Mouse (Mus musculus) midbrain, embryonic 15.5 days (tissue): Measurements from ENCODE around the gene Ntpcr. TPM values are rescaled to one million over a fixed set of nuclear protein-coding genes. Genes with fewer than 3 reads are reported as not detected.
A peak's percentile ranks its signal among the peaks of the same experiment; 100 is the strongest.

ENCODE experiments used
- ATAC-seq: fragments of 200-750 bp; cut with Nextera tagmentation; replicated peaks from 2 replicates; pipeline ENCODE4 v1.8.0; 2017; ENCODE audit warnings: moderate TSS enrichment
- H3K27ac ChIP-seq: fragments of 300-500 bp; sonication (generic); 2 replicates; pipeline ENCODE4 v1.5.1; 2015; ENCODE audit warnings: mild to moderate bottlenecking, inconsistent platforms
- H3K27me3 ChIP-seq: fragments of 300-500 bp; sonication (generic); replicated peaks from 2 replicates; pipeline ENCODE4 v1.6.1; 2015; ENCODE audit warnings: inconsistent platforms
- H3K36me3 ChIP-seq: fragments of 300-500 bp; sonication (generic); replicated peaks from 2 replicates; pipeline ENCODE4 v1.6.1; 2015; ENCODE audit warnings: inconsistent platforms
- H3K4me1 ChIP-seq: fragments of 300-500 bp; sonication (generic); 2 replicates; pipeline ENCODE4 v1.6.1; 2015; ENCODE audit warnings: inconsistent platforms
- H3K4me2 ChIP-seq: fragments of 300-500 bp; sonication (generic); 2 replicates; pipeline ENCODE4 v1.6.1; 2015; ENCODE audit warnings: inconsistent platforms, mild to moderate bottlenecking, moderate library complexity
- H3K4me3 ChIP-seq: fragments of 300-500 bp; sonication (generic); 2 replicates; pipeline ENCODE4 v1.5.1; 2015; ENCODE audit warnings: mild to moderate bottlenecking, inconsistent platforms
- H3K9ac ChIP-seq: fragments of 300-500 bp; sonication (generic); 2 replicates; pipeline ENCODE4 v1.6.1; 2015; ENCODE audit warnings: mild to moderate bottlenecking, inconsistent platforms
- H3K9me3 ChIP-seq: fragments of 300-500 bp; sonication (generic); 2 replicates; pipeline ENCODE4 v1.6.1; 2016; ENCODE audit warnings: inconsistent platforms
- WGBS: fragments of 180-500 bp; shearing (Covaris S2); methylation state at CpG from one replicate; pipeline ENCODE4 v1.1.7; 2015; ENCODE audit warnings: mixed read lengths; 5-methylcytosine and 5-hydroxymethylcytosine counted together
- polyA plus RNA-seq: library from polyadenylated mRNA; unstranded; fragments of >200 nt; fragmentation: Nextera tagmentation; extraction: Ambion mirVana; gene quantifications from 2 replicates; pipeline ENCODE4 v1.2.1, GENCODE M21; 2015

The Ntpcr gene
- polyA plus RNA-seq, 1 experiment from 2014 or later, result 29.8 TPM

- ATAC-seq, result no peak
- Histone ChIP-seq H3K4me2 (no peak overlapping the region), H3K27ac (no peak overlapping the region), H3K4me3 (no peak overlapping the region), H3K36me3 (no peaks in the 10 kb centered on the region), H3K4me1 (no peaks in the 10 kb centered on the region), H3K9me3 (no peaks in the 10 kb centered on the region; the same call in 1 of the 2 replicates), H3K9ac (no peak overlapping the region), H3K27me3 (no peaks in the 10 kb centered on the region)
- 66% methylated on average over 15 of the region's 15 CpGs for WGBS
Observed at GRCm38 (mm10) chr8:125702868-125703473, 26.8 kb upstream of the Ntpcr start.

- 88% methylated on average over 6 of the region's 6 CpGs for WGBS
- H3K9me3 ChIP-seq, result no peaks in the 10 kb centered on the region
- H3K4me1 ChIP-seq, result no peaks in the 10 kb centered on the region
- no peaks in the 10 kb centered on the region for H3K27me3 ChIP-seq
- no peak overlapping the region for H3K9ac ChIP-seq
- no peak overlapping the region for H3K4me3 ChIP-seq
- H3K27ac ChIP-seq, result no peak overlapping the region
- H3K36me3 ChIP-seq, result no peaks in the 10 kb centered on the region
- H3K4me2 ChIP-seq, result no peak overlapping the region
- no peak for ATAC-seq
Observed at GRCm38 (mm10) chr8:125704434-125704833, 25.3 kb upstream of the Ntpcr start.

GRCm38 (mm10) chr8:125705816-125706215 lies 23.9 kb upstream of the Ntpcr start:
- no peak for ATAC-seq
- Histone ChIP-seq H3K4me1 (no peaks in the 10 kb centered on the region), H3K9me3 (no peaks in the 10 kb centered on the region), H3K27me3 (no peaks in the 10 kb centered on the region), H3K4me2 (no peak overlapping the region), H3K4me3 (no peak overlapping the region), H3K36me3 (no peaks in the 10 kb centered on the region), H3K27ac (no peak overlapping the region), H3K9ac (no peak overlapping the region)
- 79% methylated on average over 7 of the region's 7 CpGs for WGBS

- Histone ChIP-seq H3K9me3 (no peaks in the 10 kb centered on the region), H3K4me3 (no peak overlapping the region), H3K9ac (no peak overlapping the region), H3K27me3 (no peaks in the 10 kb centered on the region), H3K36me3 (no peaks in the 10 kb centered on the region), H3K4me2 (no peak overlapping the region), H3K4me1 (no peaks in the 10 kb centered on the region), H3K27ac (no peak overlapping the region)
- 90% methylated on average over 5 of the region's 5 CpGs for WGBS
- ATAC-seq, result no peak
Observed at GRCm38 (mm10) chr8:125709171-125709570, 20.6 kb upstream of the Ntpcr start.

GRCm38 (mm10) chr8:125711514-125711913 lies 18.2 kb upstream of the Ntpcr start:
- Histone ChIP-seq H3K4me1 (peaks cover 5% of the 10 kb centered on the region; the same call in 1 of the 2 replicates), H3K27ac (no peak overlapping the region), H3K4me2 (no peak overlapping the region), H3K4me3 (no peak overlapping the region), H3K9ac (no peak overlapping the region), H3K9me3 (no peaks in the 10 kb centered on the region), H3K27me3 (no peaks in the 10 kb centered on the region), H3K36me3 (no peaks in the 10 kb centered on the region)
- ATAC-seq, result no peak
- WGBS, result 86% methylated on average over 5 of the region's 5 CpGs

GRCm38 (mm10) chr8:125716211-125716610 lies 13.6 kb upstream of the Ntpcr start:
- no peak overlapping the region for H3K9ac ChIP-seq
- WGBS, result 27% methylated on average over 4 of the region's 4 CpGs
- H3K36me3 ChIP-seq, result no peaks in the 10 kb centered on the region
- no peak overlapping the region for H3K4me2 ChIP-seq
- peaks cover 10% of the 10 kb centered on the region for H3K4me1 ChIP-seq
- H3K9me3 ChIP-seq, result no peaks in the 10 kb centered on the region
- 0 out of 2 replicates have a peak overlapping the region, but pooled peaks have one; percentile 28 for H3K27ac ChIP-seq
- no peak for ATAC-seq
- H3K27me3 ChIP-seq, result no peaks in the 10 kb centered on the region
- H3K4me3 ChIP-seq, result no peak overlapping the region

GRCm38 (mm10) chr8:125716613-125717012 lies 13.2 kb upstream of the Ntpcr start:
- no peaks in the 10 kb centered on the region for H3K9me3 ChIP-seq
- no peaks in the 10 kb centered on the region for H3K36me3 ChIP-seq
- no peak overlapping the region for H3K9ac ChIP-seq
- H3K4me2 ChIP-seq, result no peak overlapping the region
- no peaks in the 10 kb centered on the region for H3K27me3 ChIP-seq
- 14% methylated on average over 7 of the region's 7 CpGs for WGBS
- peaks cover 10% of the 10 kb centered on the region for H3K4me1 ChIP-seq
- H3K4me3 ChIP-seq, result no peak overlapping the region
- 0 out of 2 replicates have a peak overlapping the region, but pooled peaks have one; percentile 28 for H3K27ac ChIP-seq
- ATAC-seq, result no peak

- H3K4me2 ChIP-seq, result no peak overlapping the region
- WGBS, result 57% methylated on average over 4 of the region's 4 CpGs
- H3K4me3 ChIP-seq, result no peak overlapping the region
- H3K27ac ChIP-seq, result no peak overlapping the region
- H3K4me1 ChIP-seq, result peaks cover 10% of the 10 kb centered on the region
- H3K36me3 ChIP-seq, result no peaks in the 10 kb centered on the region
- H3K27me3 ChIP-seq, result no peaks in the 10 kb centered on the region
- ATAC-seq, result no peak
- no peaks in the 10 kb centered on the region for H3K9me3 ChIP-seq
- no peak overlapping the region for H3K9ac ChIP-seq
Observed at GRCm38 (mm10) chr8:125718914-125719313, 10.8 kb upstream of the Ntpcr start.

- Histone ChIP-seq H3K9ac (no peak overlapping the region), H3K9me3 (no peaks in the 10 kb centered on the region), H3K36me3 (no peaks in the 10 kb centered on the region), H3K27ac (no peak overlapping the region), H3K4me1 (no peaks in the 10 kb centered on the region), H3K4me2 (no peak overlapping the region), H3K27me3 (no peaks in the 10 kb centered on the region), H3K4me3 (no peak overlapping the region)
- WGBS, result 89% methylated on average over 7 of the region's 7 CpGs
- ATAC-seq, result no peak
Observed at GRCm38 (mm10) chr8:125722675-125723074, 7.1 kb upstream of the Ntpcr start.

GRCm38 (mm10) chr8:125723437-125723836 lies 6.3 kb upstream of the Ntpcr start:
- Histone ChIP-seq H3K9me3 (no peaks in the 10 kb centered on the region), H3K9ac (no peak overlapping the region), H3K4me1 (no peaks in the 10 kb centered on the region), H3K27ac (no peak overlapping the region), H3K4me2 (no peak overlapping the region), H3K27me3 (no peaks in the 10 kb centered on the region), H3K4me3 (no peak overlapping the region), H3K36me3 (no peaks in the 10 kb centered on the region)
- no peak for ATAC-seq
- 92% methylated on average over 6 of the region's 6 CpGs for WGBS

- Histone ChIP-seq H3K27me3 (no peaks in the 10 kb centered on the region), H3K4me3 (no peak overlapping the region), H3K4me2 (no peak overlapping the region), H3K9ac (no peak overlapping the region), H3K27ac (no peak overlapping the region), H3K4me1 (no peaks in the 10 kb centered on the region), H3K9me3 (no peaks in the 10 kb centered on the region), H3K36me3 (no peaks in the 10 kb centered on the region)
- 82% methylated on average over 6 of the region's 6 CpGs for WGBS
- no peak for ATAC-seq
Observed at GRCm38 (mm10) chr8:125725037-125725820, 4.5 kb upstream of the Ntpcr start.

- no peak overlapping the region for H3K27ac ChIP-seq
- WGBS, result 95% methylated on average over 4 of the region's 4 CpGs
- no peak overlapping the region for H3K4me2 ChIP-seq
- no peaks in the 10 kb centered on the region for H3K36me3 ChIP-seq
- H3K4me3 ChIP-seq, result no peak overlapping the region
- H3K9me3 ChIP-seq, result no peaks in the 10 kb centered on the region
- H3K9ac ChIP-seq, result no peak overlapping the region
- H3K27me3 ChIP-seq, result no peaks in the 10 kb centered on the region
- H3K4me1 ChIP-seq, result no peaks in the 10 kb centered on the region
- ATAC-seq, result no peak
Observed at GRCm38 (mm10) chr8:125726143-125726542, 3.6 kb upstream of the Ntpcr start.

- Histone ChIP-seq H3K27me3 (no peaks in the 10 kb centered on the region), H3K9ac (no peak overlapping the region), H3K27ac (no peak overlapping the region), H3K36me3 (no peaks in the 10 kb centered on the region), H3K4me2 (no peak overlapping the region), H3K9me3 (no peaks in the 10 kb centered on the region), H3K4me1 (no peaks in the 10 kb centered on the region), H3K4me3 (no peak overlapping the region)
- ATAC-seq, result no peak
- 84% methylated on average over 5 of the region's 5 CpGs for WGBS
Observed at GRCm38 (mm10) chr8:125726986-125727385, 2.8 kb upstream of the Ntpcr start.
